Mouse (Mus musculus) lung, adult 2 months (tissue): ENCODE data around the gene Tor1a.

Source experiments
- CTCF ChIP-seq: fragments of 200-500 bp; IDR thresholded peaks from 2 replicates; pipeline ENCODE4 v1.5.1; 2011; ENCODE audit warnings: mild to moderate bottlenecking, low read length, control low read depth; ENCODE audit not compliant: insufficient read depth
- POLR2A ChIP-seq: fragments of 200-500 bp; IDR thresholded peaks from 2 replicates; pipeline ENCODE4 v1.6.1; 2011; ENCODE audit warnings: low read depth, mild to moderate bottlenecking, control low read depth, low read length, borderline replicate concordance; ENCODE audit errors: extremely low read depth

DNA sequence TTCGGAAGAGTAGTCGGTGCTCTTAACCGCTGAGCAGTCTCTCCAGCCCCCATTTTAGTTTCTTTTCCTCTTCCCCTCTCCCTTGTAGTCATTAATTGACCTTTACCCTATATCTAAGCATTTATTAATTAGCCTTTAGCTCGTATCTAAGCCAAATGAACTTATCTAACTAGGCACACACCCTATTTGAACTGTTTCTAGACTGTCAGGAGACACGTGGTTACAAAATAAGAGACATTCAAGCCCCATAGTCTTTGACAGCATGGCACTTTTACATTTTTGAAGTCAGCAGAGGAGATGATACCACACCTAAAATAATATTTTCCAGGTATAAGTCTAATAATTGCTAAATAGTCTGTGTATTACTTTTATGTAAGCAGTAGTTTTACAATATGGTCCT is 26.1 kb downstream of the Tor1a start:
- no peak for TF ChIP-seq CTCF
- TF ChIP-seq POLR2A, result no peak
